Mouse (Mus musculus): ENCODE measurements at regions not wholly inside any gene's neighbourhood (a gene's known extent, or its start where the extent isn't known, plus 50 kb on each side); places are given as distances from the start of the nearest gene placed in this dataset.

- H3K27me3 ChIP-seq (replicated peaks; ENCODE audit: control insufficient read depth, insufficient read depth, low read length) = no peaks in the 10 kb centered on the region
- no peak overlapping the region for H3K9ac ChIP-seq (replicated peaks; ENCODE audit: low read depth, low read length)
- no peaks in the 10 kb centered on the region for H3K9me3 ChIP-seq (ENCODE audit: control insufficient read depth, low read length)
- WGBS = 82% methylated on average over 1 of the region's 1 CpGs
- no peak for ATAC-seq
- H3K4me2 ChIP-seq (ENCODE audit: low read length) = no peak overlapping the region
- H3K4me1 ChIP-seq (replicated peaks; ENCODE audit: control insufficient read depth, insufficient read depth, low read length) = no peaks in the 10 kb centered on the region
- H3K4me3 ChIP-seq (replicated peaks; ENCODE audit: low read length) = no peak overlapping the region
- H3K27ac ChIP-seq (ENCODE audit: low read length) = no peak overlapping the region
- no peaks in the 10 kb centered on the region for H3K36me3 ChIP-seq (ENCODE audit: control insufficient read depth, insufficient read depth)
Measured at GRCm38 (mm10) chr12:59770980-59771379, 551.5 kb upstream of the Fbxo33 start.

- Histone ChIP-seq H3K4me2 (ENCODE audit: low read length) (no peak overlapping the region), H3K27me3 (replicated peaks; ENCODE audit: control insufficient read depth, insufficient read depth, low read length) (no peaks in the 10 kb centered on the region), H3K4me1 (replicated peaks; ENCODE audit: control insufficient read depth, insufficient read depth, low read length) (no peaks in the 10 kb centered on the region), H3K9me3 (ENCODE audit: control insufficient read depth, low read length) (no peaks in the 10 kb centered on the region), H3K36me3 (ENCODE audit: control insufficient read depth, insufficient read depth) (no peaks in the 10 kb centered on the region), H3K4me3 (replicated peaks; ENCODE audit: low read length) (no peak overlapping the region), H3K27ac (ENCODE audit: low read length) (no peak overlapping the region), H3K9ac (replicated peaks; ENCODE audit: low read depth, low read length) (no peak overlapping the region)
- ATAC-seq = no peak
- 81% methylated on average over 1 of the region's 1 CpGs for WGBS
Measured at GRCm38 (mm10) chr12:59762260-59762659, 542.7 kb upstream of the Fbxo33 start.

DNA sequence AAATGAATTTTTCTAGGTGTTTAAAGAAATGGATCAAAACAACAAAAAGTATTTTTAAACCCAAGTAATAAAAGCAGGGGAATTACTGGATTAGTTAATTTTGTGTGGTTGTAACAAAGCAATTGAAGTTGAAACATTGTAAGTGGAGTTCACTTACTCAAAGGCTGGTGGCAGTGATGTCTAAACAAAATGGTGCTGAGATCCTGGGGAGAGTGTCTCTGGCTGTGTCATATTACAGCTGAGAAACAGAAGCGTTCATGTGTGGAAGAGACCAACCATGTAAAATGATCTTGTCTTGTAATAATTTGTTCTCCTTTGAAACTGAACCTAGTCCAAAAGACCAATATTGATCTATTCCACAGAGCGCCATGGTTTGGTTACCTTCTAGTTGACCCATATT is 525.2 kb upstream of the Fbxo33 start:
- no peak for ATAC-seq
- H3K4me3 ChIP-seq (replicated peaks; ENCODE audit: low read length) = no peak overlapping the region
- no peaks in the 10 kb centered on the region for H3K27me3 ChIP-seq (replicated peaks; ENCODE audit: control insufficient read depth, insufficient read depth, low read length)
- no peak overlapping the region for H3K4me2 ChIP-seq (ENCODE audit: low read length)
- H3K36me3 ChIP-seq (ENCODE audit: control insufficient read depth, insufficient read depth) = no peaks in the 10 kb centered on the region
- H3K9ac ChIP-seq (replicated peaks; ENCODE audit: low read depth, low read length) = no peak overlapping the region
- 94% methylated on average over 2 of the region's 2 CpGs for WGBS
- H3K27ac ChIP-seq (ENCODE audit: low read length) = no peak overlapping the region
- no peaks in the 10 kb centered on the region for H3K4me1 ChIP-seq (replicated peaks; ENCODE audit: control insufficient read depth, insufficient read depth, low read length)
- H3K9me3 ChIP-seq (ENCODE audit: control insufficient read depth, low read length) = no peaks in the 10 kb centered on the region

GRCm38 (mm10) chr12:59743211-59743610 is 523.7 kb upstream of the Fbxo33 start:
- H3K27me3 ChIP-seq (replicated peaks; ENCODE audit: control insufficient read depth, insufficient read depth, low read length) = no peaks in the 10 kb centered on the region
- no peak overlapping the region for H3K4me2 ChIP-seq (ENCODE audit: low read length)
- WGBS = 83% methylated on average over 11 of the region's 11 CpGs
- H3K9me3 ChIP-seq (ENCODE audit: control insufficient read depth, low read length) = no peaks in the 10 kb centered on the region
- H3K4me1 ChIP-seq (replicated peaks; ENCODE audit: control insufficient read depth, insufficient read depth, low read length) = no peaks in the 10 kb centered on the region
- no peak overlapping the region for H3K27ac ChIP-seq (ENCODE audit: low read length)
- no peaks in the 10 kb centered on the region for H3K36me3 ChIP-seq (ENCODE audit: control insufficient read depth, insufficient read depth)
- ATAC-seq = no peak
- no peak overlapping the region for H3K4me3 ChIP-seq (replicated peaks; ENCODE audit: low read length)
- H3K9ac ChIP-seq (replicated peaks; ENCODE audit: low read depth, low read length) = no peak overlapping the region

GRCm38 (mm10) chr12:59724951-59725350 is 505.4 kb upstream of the Fbxo33 start:
- no peaks in the 10 kb centered on the region for H3K27me3 ChIP-seq (replicated peaks; ENCODE audit: control insufficient read depth, insufficient read depth, low read length)
- H3K9ac ChIP-seq (replicated peaks; ENCODE audit: low read depth, low read length) = no peak overlapping the region
- H3K4me1 ChIP-seq (replicated peaks; ENCODE audit: control insufficient read depth, insufficient read depth, low read length) = no peaks in the 10 kb centered on the region
- no peak for ATAC-seq
- H3K36me3 ChIP-seq (ENCODE audit: control insufficient read depth, insufficient read depth) = no peaks in the 10 kb centered on the region
- no peak overlapping the region for H3K4me3 ChIP-seq (replicated peaks; ENCODE audit: low read length)
- H3K4me2 ChIP-seq (ENCODE audit: low read length) = no peak overlapping the region
- no peaks in the 10 kb centered on the region for H3K9me3 ChIP-seq (ENCODE audit: control insufficient read depth, low read length)
- WGBS = 84% methylated on average over 1 of the region's 1 CpGs
- no peak overlapping the region for H3K27ac ChIP-seq (ENCODE audit: low read length)

DNA sequence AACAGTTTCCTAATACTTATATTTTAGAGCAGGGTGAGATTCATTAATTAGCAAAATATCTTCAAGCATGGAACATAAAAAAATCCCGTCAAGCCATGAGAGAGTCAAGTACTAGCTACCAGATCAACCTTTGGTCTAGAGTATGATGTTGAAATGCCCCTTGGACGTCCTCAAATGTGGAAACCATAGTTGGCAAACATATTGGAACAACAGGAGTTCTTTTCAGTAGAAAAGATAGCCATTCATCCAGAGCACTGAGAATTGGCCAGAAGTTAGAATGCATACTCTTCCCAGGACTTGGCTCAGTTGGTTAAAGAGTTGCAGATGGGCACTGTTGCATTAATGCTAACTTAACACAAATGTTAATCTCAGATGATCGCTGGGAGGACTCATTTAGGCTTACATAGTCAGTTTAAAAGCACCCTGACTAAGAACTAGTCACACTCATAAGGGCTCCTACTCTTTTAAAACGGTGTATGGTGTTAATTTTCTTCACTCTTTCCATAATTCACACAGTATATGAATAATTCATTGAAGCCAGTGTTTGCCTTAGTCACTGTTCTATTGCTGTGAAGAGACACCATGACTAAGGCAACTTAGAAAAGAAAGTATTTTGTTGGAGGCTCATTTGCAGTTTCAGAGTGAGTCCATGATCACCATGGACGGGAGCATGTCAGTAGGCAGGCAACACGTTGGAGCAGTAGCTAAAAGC is 503.1 kb upstream of the Fbxo33 start:
- Histone ChIP-seq H3K36me3 (ENCODE audit: control insufficient read depth, insufficient read depth) (no peaks in the 10 kb centered on the region), H3K9me3 (ENCODE audit: control insufficient read depth, low read length) (no peaks in the 10 kb centered on the region), H3K4me3 (replicated peaks; ENCODE audit: low read length) (no peak overlapping the region), H3K9ac (replicated peaks; ENCODE audit: low read depth, low read length) (no peak overlapping the region), H3K27ac (ENCODE audit: low read length) (no peak overlapping the region), H3K27me3 (replicated peaks; ENCODE audit: control insufficient read depth, insufficient read depth, low read length) (no peaks in the 10 kb centered on the region), H3K4me1 (replicated peaks; ENCODE audit: control insufficient read depth, insufficient read depth, low read length) (no peaks in the 10 kb centered on the region), H3K4me2 (ENCODE audit: low read length) (no peak overlapping the region)
- ATAC-seq = no peak
- WGBS = 75% methylated on average over 6 of the region's 6 CpGs

DNA sequence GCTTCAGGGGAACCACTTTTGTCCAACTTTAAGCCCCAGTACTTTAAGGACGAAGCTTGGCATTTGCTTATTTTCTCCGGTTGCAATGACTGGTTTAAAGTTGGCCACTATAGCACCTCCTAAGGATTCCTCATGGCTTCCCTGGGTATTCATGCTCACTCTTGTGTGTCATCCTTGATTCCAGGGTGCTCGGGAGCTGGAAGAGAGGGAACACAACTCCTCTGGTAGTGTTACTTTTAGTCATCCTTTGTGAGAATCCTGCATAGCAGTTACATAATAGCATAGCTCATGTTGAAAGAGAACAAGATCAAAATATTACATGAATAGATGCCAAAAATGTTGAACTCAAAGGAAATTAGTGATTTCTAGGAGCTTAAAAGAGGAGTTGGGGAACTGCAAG is 493.7 kb upstream of the Fbxo33 start:
- no peaks in the 10 kb centered on the region for H3K27me3 ChIP-seq (replicated peaks; ENCODE audit: control insufficient read depth, insufficient read depth, low read length)
- no peaks in the 10 kb centered on the region for H3K4me1 ChIP-seq (replicated peaks; ENCODE audit: control insufficient read depth, insufficient read depth, low read length)
- ATAC-seq = no peak
- H3K9me3 ChIP-seq (ENCODE audit: control insufficient read depth, low read length) = no peaks in the 10 kb centered on the region
- no peak overlapping the region for H3K4me3 ChIP-seq (replicated peaks; ENCODE audit: low read length)
- WGBS = 67% methylated on average over 3 of the region's 3 CpGs
- H3K36me3 ChIP-seq (ENCODE audit: control insufficient read depth, insufficient read depth) = no peaks in the 10 kb centered on the region
- no peak overlapping the region for H3K9ac ChIP-seq (replicated peaks; ENCODE audit: low read depth, low read length)
- H3K27ac ChIP-seq (ENCODE audit: low read length) = no peak overlapping the region
- no peak overlapping the region for H3K4me2 ChIP-seq (ENCODE audit: low read length)

GRCm38 (mm10) chr12:59683235-59683634 is 463.7 kb upstream of the Fbxo33 start:
- H3K9me3 ChIP-seq (ENCODE audit: control insufficient read depth, low read length) = no peaks in the 10 kb centered on the region
- no peaks in the 10 kb centered on the region for H3K36me3 ChIP-seq (ENCODE audit: control insufficient read depth, insufficient read depth)
- no peaks in the 10 kb centered on the region for H3K27me3 ChIP-seq (replicated peaks; ENCODE audit: control insufficient read depth, insufficient read depth, low read length)
- 94% methylated on average over 2 of the region's 2 CpGs for WGBS
- H3K27ac ChIP-seq (ENCODE audit: low read length) = no peak overlapping the region
- no peak for ATAC-seq
- H3K4me3 ChIP-seq (replicated peaks; ENCODE audit: low read length) = no peak overlapping the region
- no peaks in the 10 kb centered on the region for H3K4me1 ChIP-seq (replicated peaks; ENCODE audit: control insufficient read depth, insufficient read depth, low read length)
- no peak overlapping the region for H3K4me2 ChIP-seq (ENCODE audit: low read length)
- H3K9ac ChIP-seq (replicated peaks; ENCODE audit: low read depth, low read length) = no peak overlapping the region

DNA sequence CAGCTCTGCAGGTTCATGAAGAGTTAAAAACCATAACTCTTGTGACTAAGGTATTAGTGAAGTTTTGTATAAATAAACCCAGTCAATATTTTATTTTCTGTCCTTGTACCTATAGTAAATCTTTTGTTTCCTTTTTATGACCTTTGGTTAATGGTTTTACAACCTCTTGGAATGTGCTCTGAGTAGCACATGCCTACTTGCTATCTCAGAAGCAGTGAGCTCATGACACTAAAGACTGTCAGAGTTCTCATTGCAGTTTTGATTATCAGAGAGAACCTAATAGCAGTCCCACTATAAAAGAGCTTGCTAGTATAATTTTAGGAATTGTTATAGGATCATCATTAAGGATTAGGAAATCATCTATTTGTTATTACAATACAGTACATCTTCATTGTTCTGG is 443.6 kb upstream of the Fbxo33 start:
- Histone ChIP-seq H3K4me3 (replicated peaks; ENCODE audit: low read length) (no peak overlapping the region), H3K4me2 (ENCODE audit: low read length) (no peak overlapping the region), H3K36me3 (ENCODE audit: control insufficient read depth, insufficient read depth) (no peaks in the 10 kb centered on the region), H3K9ac (replicated peaks; ENCODE audit: low read depth, low read length) (no peak overlapping the region), H3K9me3 (ENCODE audit: control insufficient read depth, low read length) (no peaks in the 10 kb centered on the region), H3K27ac (ENCODE audit: low read length) (no peak overlapping the region), H3K4me1 (replicated peaks; ENCODE audit: control insufficient read depth, insufficient read depth, low read length) (no peaks in the 10 kb centered on the region), H3K27me3 (replicated peaks; ENCODE audit: control insufficient read depth, insufficient read depth, low read length) (no peaks in the 10 kb centered on the region)
- no peak for ATAC-seq

- WGBS = 67% methylated on average over 1 of the region's 1 CpGs
Measured at GRCm38 (mm10) chr12:59630678-59631077, 411.2 kb upstream of the Fbxo33 start.

More at GRCm38 (mm10) chr12:59630678-59631077, 411.2 kb upstream of the Fbxo33 start:
- Histone ChIP-seq H3K27ac (ENCODE audit: low read length) (no peak overlapping the region), H3K27me3 (replicated peaks; ENCODE audit: control insufficient read depth, insufficient read depth, low read length) (no peaks in the 10 kb centered on the region), H3K9me3 (ENCODE audit: control insufficient read depth, low read length) (0 out of 2 replicates have a peak, but pooled peaks cover 2% of the 10 kb centered on the region), H3K9ac (replicated peaks; ENCODE audit: low read depth, low read length) (no peak overlapping the region), H3K4me2 (ENCODE audit: low read length) (no peak overlapping the region), H3K4me1 (replicated peaks; ENCODE audit: control insufficient read depth, insufficient read depth, low read length) (no peaks in the 10 kb centered on the region), H3K36me3 (ENCODE audit: control insufficient read depth, insufficient read depth) (no peaks in the 10 kb centered on the region), H3K4me3 (replicated peaks; ENCODE audit: low read length) (no peak overlapping the region)
- no peak for ATAC-seq
